Mouse (Mus musculus) brain, embryonic 18.5 days (tissue): ENCODE measurements around the gene Ppp1r15a.
"Not testable (repeated sequence)": the region's sequence is repeated elsewhere in the genome, so short reads cannot be mapped to it uniquely, and the experiment has no call there.

Experiments used
- DNase-seq: peaks from one replicate; pipeline ENCODE4 v3.0.0-alpha.2; 2012; ENCODE audit warnings: low read depth, low spot score

Gene Ppp1r15a

DNA sequence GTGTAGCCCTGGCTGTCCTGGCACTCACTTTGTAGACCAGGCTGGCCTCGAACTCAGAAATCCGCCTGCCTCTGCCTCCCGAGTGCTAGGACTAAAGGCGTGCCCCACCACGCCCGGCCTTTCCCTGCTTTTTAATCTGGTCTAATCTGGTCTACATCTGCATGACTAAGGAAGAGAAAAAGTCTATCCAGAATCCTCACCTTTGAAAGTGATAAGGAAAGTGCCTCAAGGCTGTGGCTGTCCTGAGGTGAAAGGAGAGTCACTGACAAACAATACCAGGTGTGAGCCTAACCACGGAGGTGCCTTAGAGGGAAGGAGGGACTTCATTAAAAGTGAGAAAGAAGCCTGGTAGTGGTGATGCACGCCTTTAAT is 25.4 kb upstream of the Ppp1r15a start:
- no peak for DNase-seq

DNA sequence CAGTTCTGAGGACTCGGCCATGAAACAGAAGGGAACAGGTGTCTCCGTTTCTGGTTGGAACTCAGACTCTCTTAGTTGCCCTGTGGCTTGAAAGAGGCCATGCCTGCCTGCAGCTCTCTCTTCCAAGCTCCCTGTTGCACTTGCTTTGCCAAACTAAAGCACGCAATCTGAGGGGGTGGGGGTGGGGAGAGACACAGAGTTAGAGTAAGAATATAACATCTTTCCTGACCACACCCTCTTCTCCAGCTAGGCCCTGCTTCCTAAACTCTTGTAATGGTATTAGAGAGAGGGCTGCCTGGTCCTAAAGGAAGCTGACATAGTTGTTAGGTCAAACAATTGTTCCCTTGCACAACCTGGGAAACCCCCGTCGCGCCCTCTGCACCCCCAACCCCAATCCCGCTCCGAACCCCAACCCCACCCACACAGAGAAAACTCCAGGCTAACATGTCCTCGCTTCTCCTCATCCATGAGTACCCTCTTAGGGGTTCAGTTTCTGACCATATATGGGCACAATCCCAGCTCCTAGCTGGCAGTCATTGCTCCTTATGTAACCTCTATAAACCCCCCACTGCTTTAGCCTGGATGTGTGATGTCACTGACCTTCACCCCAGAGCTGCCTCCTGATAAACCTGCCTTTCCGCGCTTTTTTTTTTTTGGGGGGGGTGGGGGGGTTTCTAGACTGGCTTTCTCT is 24.9 kb upstream of the Ppp1r15a start:
- no peak for DNase-seq

DNA sequence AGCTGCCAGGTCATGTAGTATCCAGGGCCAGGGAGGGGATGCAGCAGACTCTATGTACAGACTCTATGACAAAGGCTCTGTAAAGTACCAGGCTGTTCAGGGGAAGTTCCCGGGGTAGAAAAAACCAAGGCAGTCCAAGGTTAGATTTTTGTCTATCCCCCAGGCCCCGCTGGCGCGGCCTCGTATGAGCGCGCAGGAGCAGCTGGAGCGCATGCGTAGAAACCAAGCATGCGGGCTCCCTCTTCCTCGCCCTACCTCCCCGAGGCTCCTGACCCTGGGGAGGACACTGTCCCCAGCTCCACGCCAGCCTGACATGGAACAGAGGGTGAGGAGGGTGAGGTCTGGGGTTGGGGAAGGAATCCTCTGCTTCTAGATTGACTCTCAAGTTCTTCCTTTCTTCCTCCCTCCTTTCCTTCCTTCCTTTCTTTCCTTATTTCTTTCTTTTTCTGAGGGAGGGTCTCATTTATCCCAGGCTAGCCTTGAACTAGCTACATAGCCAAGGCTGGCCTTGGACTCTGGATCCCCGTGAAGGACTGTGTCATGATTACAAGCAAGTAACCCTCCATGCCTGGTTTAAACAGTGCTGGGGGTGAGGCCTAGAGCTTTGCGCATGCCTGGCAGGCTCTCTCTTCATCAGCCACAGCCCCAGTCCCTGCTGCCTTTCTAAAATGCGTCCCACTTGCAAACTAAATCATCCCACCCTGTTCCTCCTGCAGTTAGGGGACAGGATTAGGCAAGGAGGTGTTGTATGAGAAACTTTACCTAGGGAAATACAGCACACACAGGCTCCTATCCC is 23.8 kb upstream of the Ppp1r15a start:
- DNase-seq: no peak

DNA sequence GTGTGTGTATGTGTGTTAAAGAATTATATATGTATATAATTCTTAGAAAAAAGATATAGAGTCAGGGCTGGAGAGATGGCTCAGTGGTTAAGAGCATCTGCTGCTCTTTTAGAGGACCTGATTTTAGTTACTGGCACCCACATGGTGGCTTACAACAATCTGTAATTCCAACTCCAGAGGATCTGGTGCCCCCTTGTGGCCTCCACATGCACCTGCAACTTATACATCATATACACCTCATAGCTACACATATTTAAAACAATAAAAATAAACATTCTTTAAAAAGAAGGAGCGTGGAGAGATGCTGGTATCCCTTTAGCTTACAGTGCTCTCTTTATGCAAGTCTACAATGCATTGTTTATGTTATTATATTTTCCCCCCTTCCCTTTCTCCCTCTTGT is 18.5 kb upstream of the Ppp1r15a start:
- no peak for DNase-seq

DNA sequence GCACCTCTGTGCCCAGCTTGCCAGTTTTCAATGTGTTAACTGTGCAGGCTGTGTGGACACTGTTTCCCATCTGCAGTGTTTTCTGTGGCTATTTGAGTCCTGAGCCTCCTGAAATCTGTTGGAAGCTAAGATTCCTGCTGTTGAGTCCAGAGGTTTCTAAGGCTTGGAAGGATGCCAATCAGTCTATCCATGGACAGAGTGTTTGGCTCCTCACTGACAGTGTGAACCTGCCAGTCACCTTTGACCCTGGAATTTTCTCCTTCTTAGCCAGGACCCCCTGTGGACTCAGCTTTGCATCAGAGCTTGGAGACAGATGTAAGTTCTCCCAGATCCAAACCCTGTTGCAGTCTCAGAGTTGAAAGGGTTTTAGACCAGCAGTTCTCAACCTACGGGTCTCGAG is 14.1 kb upstream of the Ppp1r15a start:
- DNase-seq: no peak

DNA sequence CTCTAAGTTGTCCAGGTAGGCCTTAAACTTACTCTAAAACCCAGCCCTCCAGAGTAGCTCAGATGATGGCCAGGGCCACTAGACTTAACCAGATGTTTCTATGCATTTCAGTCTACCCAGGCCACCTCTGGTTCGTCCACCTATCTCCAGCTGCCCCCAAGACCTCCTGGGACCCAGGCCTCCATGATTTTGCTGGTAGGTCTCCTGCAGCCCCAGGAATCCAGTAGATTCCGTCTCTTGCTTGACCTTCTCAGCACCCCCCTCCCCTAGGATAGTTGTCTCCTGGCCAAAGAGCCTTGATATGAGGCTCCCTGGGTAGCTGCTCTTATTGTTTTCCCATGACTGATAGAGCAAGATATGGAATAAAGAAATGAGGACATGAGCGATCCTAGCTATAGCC is 13.0 kb upstream of the Ppp1r15a start:
- no peak for DNase-seq

DNA sequence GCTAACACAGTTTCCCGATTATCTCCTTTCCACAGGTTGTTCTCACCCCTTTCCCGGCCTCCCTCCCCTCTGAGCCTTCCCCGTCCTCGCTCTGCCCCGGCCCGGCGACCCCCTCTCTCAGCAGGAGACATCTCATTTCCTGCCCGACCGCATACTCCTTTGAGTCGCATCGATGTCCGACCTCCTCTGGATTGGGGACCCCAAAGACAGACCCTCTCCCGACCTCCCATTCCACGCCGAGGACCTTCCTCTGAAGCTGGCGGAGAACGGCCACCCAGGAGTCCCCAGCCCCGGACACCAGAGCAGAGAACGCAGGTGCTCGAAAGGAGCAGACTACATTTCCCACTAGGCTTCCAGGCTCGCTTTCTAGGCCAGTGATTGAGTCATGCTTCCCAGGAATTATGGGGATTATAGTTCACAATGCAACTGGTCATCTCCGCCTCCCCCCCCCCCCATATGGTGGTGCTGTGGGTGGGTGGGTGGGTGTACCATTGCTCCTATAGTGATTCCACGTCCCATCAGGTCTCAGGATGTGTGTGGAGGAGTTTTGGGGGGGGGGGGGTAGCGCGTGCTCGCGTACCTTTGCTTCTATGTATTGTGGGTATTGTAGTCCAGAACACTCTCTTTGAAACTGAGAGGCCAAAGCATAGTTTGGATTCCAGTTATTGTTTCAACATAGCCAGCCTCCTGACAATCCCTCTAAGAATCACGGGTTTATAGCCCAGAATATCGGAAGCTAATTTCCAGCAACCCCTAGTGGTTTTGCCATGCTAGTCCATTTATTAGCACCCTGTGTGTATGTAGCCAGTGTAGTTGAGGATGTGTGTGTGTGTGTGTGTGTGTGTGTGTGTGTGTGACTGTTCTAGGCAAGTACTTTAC is 12.3 kb upstream of the Ppp1r15a start:
- peak; percentile 67 for DNase-seq

DNA sequence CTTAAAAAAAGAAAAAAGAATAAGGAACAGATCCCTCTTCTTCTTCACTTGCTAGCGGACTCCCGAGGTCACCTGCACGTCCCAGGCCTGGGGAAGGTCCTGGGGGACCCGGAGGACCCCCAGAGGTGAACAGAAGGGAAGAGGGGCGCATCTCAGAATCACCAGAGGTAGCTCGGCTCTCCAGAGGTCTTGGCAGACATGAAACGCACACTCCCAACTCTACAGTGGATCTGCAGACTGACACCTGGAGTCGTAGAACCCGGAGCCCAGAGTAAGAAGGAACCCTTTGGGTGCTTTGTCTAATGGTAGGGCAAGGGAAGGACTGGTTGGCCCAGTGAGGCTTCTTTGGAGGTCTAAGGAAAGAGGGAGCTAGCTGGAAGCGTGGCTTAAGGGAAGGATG is 11.5 kb upstream of the Ppp1r15a start:
- no peak for DNase-seq

DNA sequence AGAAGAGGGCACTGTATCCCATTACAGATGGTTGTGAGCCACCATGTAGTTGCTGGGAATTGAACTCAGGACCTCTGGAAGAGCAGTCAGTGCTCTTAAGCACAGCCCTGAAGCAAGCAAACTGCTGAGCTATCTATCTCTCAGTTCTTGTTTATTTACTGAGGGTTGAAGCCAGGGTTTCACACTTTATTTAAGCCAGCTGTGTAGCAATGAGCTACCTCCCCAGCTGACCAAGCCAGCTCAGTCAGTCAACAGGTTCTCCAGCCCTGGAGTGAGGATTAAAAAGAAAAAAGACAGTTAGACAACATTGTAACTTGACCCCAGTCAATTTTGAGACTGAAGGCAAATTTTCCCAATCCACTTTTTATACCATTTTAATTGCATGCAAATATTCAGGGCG is 9.6 kb upstream of the Ppp1r15a start:
- DNase-seq: no peak

DNA sequence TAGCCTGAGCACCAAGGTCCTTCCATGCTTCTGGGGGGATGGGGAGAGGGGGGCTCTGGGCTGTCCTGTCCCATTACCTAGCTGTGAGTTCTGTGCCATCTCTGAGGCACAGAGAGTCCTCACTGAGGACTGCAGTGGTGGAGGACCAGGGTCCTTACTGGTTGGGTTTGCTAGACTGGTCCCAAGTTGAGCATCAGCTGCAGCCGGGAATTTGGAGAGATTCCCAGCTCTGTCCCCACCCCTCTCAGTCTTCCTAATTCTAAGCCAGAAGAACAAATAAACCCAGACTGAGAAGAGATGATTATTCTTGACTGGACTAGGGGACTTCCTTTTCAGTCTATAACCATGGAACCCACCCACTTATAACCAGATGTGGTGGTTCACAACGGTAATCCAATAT is 4.6 kb upstream of the Ppp1r15a start:
- DNase-seq: no peak

DNA sequence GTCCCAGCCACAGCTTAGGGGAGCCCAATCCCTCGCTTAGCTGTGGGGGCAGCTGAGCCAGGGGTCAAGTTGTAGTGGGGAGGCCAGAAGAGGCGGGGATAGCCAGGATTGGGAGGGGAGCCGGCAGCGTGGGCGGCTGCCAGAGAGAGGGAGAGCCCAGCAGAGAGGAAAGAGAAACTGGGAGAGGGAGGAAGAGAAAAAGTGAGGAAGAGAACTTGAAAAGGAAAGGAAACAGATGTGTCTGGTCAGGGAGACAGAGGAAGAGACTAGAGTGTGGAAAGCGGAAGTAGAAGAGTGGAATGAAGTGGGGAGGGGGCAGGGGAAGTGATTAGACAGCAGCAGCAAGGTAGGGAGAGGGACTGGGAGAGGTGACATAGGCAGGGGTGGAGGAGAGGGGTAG is 3.4 kb upstream of the Ppp1r15a start:
- DNase-seq: no peak

DNA sequence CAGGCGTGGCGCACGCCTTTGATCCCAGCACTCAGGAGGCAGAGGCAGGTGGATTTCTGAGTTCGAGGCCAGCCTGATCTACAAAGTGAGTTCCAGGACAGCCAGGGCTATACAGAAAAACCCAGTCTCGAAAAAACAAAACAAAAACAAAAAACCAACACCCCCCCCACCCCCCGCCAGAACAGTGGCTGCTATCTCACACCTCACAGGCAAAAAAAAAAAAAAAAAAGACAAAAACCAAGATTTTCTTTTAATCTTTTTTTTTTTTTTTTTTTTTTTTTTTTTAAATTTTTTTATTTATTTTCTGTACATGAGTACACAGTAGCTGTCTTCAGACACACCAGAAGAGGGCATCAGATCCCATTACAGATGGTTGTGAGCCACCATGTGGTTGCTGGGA is 1.1 kb upstream of the Ppp1r15a start:
- not testable (repeated sequence) for DNase-seq

DNA sequence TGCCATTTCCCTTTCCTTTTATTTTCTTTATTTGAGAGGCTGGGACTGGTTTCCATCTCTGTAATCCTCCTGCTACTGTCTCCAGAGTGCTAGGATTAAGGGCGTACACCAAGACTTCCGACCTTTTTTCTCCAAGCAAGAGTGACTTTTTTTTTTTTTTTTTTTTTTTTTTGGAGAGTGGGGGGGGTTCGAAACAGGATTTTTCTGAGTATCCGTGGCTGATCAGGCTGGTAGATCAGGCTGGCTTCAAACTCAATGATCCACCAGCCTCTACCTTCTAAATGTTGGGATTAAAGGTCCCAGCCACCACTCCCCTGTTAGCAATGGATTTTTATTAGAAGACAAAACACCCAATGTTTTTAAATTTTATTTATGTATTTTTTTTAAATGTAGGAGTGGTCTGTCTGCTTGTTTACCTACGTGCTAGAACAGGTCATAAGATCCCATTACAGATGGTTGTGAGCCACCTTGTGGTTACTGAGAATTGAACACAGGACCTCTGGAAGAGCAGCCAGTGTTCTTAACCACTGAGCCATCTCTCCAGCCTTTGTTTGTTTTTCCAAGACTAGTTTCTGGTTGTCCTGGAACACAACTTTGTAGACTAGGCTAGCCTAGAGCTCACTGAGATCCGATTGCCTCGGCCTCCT is 529 bp upstream of the Ppp1r15a start:
- no peak for DNase-seq

DNA sequence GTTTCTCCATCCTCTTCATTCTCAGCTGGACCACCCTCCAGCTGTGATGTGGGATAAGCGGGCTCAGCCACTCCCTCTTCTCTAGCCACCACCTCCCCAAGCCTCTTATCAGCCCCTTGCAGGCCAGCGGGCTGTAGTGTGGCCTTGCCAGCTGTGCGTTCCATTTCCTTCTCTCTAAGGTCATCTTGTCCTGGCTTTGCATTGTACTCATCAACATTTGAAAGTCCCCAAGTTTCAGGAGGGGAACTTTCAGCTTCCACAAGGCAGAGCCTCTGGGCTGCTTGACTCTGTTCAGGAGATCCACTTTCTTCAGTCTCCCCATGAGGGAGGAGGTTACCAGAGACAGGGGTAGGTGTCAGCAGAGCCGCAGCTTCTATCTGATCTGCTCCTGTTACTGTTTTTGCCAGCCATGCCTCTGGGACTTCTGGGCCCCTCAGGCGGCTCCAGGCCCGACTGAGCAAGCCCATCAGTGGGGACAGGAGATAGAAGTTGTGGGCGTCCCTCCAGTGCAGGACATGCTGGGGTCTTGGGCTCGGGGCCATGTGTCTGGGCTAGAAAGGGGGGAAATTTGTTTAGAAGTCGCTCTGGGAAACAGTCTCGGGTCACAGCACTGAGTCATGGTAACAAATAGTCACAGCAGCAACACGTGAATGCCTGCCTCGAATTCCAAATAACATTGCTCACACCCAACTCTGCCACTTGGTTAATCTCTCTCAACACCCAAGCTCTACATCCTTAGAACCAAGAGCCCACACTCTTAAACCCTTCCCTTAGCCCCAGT is 1.0 kb downstream of the Ppp1r15a start:
- DNase-seq: no peak

DNA sequence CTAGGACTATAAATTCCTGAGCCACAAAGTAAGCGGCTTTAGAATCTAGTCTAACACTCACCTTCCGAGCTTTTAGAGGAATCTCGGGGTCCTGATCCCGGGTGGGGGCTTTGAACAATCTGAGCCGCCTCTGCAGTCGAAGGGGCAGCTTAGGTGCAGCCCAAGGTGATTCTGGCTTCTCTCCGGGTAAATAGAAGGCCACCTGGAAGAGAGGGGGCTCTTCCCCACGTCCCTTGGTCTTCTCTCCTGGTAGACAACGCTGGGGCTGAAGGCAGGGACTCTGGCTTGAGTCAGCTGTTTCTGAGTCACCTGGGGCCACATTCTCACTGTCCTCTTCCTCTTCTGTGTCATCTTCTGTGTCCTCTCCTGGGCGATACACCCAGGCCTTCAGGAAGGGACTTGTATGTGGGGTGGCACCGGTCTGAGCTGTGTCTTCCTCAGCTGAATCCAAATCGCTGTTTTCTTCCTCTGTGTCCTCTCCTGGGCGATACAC is 2.3 kb downstream of the Ppp1r15a start:
- DNase-seq: no peak

DNA sequence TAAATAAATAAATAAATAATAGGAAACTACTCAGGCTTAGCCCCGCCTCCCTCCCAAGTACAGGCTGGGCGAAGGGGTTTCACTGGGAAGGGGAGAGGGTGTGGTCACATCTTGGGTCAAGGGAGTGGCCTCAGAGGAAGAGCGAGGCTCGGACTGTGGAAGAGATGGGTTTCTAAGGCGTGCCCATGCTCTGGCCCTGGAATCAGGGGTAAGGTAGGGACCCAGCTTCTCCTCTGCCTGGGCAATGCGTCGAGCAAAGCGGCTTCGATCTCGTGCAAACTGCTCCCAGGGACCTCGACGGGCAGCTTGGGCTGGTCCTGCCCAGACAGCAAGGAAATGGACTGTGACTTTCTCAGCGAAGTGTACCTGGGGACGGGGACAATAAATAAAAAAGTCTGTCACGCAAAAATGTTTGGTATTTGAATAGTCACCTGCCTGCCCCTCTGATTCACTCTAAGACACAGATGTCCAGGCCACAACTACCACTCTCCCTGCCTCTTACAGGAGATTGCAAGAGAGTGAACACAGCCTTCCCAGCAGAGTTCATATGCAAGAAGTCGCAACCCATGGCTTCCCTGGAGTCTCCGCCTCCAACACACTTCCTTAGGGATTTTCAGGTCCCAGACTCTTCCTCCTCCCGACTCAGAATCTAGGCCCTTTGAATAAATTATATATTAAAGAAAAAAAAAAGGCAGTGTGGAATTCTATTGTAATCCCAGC is 3.0 kb downstream of the Ppp1r15a start:
- no peak for DNase-seq

DNA sequence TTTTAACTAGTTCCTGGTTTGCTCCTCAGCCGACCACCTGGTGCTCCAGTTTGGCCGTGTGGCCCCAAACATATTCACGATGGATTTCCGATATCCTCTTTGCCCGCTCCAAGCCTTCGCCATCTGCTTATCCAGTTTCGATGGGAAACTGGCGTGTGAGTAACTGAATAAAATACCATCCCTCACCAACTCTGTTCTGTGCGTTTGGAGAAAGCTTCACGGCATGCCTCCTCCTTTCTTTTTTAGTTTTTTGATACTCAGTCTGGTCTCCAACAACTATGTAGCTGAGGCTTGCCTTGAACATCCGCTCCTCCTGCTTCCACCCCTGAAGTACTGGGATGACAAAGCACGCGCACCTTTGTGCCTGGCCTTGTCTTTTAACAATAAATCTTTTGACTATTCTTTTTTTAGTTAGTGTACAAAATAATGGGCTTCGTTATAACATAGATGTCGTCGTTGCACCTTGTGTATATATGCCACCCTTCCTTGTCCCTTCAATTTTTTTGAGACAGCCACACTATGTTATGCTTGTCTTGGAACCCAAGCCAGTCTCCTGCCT is 3.8 kb downstream of the Ppp1r15a start:
- DNase-seq: no peak

DNA sequence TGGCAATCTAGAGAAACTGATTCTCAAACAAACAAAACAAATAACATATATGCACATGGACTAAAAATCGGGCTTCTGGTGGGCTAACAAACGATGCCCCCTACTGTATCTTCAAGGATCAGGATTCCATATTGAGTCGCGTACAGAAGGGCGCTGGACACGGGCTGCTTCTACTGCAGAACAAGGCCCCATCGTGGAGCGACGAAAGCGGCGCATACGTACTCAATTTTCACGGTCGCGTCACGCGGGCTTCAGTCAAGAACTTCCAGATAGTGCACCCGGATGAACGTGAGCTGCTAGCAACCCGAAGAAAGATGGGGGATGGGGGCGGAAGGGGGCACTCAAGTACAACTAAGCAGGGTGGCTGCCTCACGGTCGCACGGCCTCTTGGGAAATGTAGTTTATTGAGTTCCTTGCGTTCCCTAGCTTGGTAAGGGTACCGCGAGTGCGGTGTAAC is 4.3 kb downstream of the Ppp1r15a start:
- DNase-seq: peak; percentile 87

DNA sequence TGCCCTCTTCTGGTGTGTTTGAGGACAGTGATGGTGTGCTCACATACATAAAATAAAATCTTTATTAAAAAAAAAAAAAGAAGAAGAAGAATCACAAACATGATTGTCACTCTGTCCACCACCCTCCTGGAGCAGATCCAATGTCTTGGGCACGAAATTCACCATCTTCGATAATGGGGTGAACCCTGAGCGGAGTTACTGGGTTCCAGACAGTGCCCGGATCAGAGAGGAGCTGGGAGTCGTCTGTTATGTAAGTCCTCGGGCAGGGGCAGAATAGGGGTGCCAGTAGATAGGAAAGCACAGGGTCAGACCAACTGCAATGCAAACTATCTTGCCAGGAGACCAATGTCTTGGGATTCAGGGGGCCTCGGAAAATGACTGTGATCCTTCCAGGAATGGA is 5.5 kb downstream of the Ppp1r15a start:
- DNase-seq: no peak
